Mouse (Mus musculus) MEL (cell line): Measurements from ENCODE around the gene Eftud2. TPM values are rescaled to one million over a fixed set of nuclear protein-coding genes. Genes with fewer than 3 reads are reported as not detected.

Experiments used
- DNase-seq: peaks from one replicate; pipeline ENCODE4 v3.0.0; 2011; ENCODE audit warnings: low read depth, low spot score
- H3K27ac ChIP-seq: 2 replicates; pipeline ENCODE4 v1.5.1; 2012; ENCODE audit warnings: low read depth, mild to moderate bottlenecking, control low read depth, low read length, moderate library complexity; ENCODE audit not compliant: control insufficient read depth
- H3K27me3 ChIP-seq, 2 experiments: fragments of 150-350 bp in 1 of 2; sonication (generic) in 1 of 2; 2 replicates each; pipeline ENCODE4 v1.6.1; 2012; ENCODE audit warnings: low read length in 2 of 2, mild to moderate bottlenecking in 2 of 2, improper control_type of control experiment in 1 of 2, moderate library complexity in 1 of 2; ENCODE audit not compliant: insufficient read depth in 2 of 2, control insufficient read depth in 1 of 2
- H3K36me3 ChIP-seq, 2 experiments: 2 replicates each; pipeline ENCODE4 v1.6.1; 2012 to 2014; ENCODE audit warnings: low read length in 2 of 2, improper control_type of control experiment in 1 of 2, inconsistent platforms in 1 of 2, mild to moderate bottlenecking in 1 of 2; ENCODE audit not compliant: insufficient read depth in 2 of 2, control insufficient read depth in 1 of 2
- H3K4me1 ChIP-seq, 2 experiments: fragments of 150-350 bp in 1 of 2; sonication (generic) in 1 of 2; 2 replicates each; pipeline ENCODE4 v1.6.1; 2012; ENCODE audit warnings: low read length in 2 of 2, improper control_type of control experiment in 1 of 2, mild to moderate bottlenecking in 1 of 2; ENCODE audit not compliant: insufficient read depth in 2 of 2, control insufficient read depth in 1 of 2
- H3K4me3 ChIP-seq, 2 experiments: fragments of 150-350 bp in 1 of 2; sonication (generic) in 1 of 2; 2 replicates each; pipeline ENCODE4 v1.5.1; 2012; ENCODE audit warnings: low read depth in 2 of 2, low read length in 2 of 2, mild to moderate bottlenecking in 2 of 2, moderate library complexity in 2 of 2, control low read depth in 1 of 2, improper control_type of control experiment in 1 of 2; ENCODE audit not compliant: control insufficient read depth in 1 of 2, insufficient read depth in 1 of 2
- H3K79me2 ChIP-seq: 2 replicates; pipeline ENCODE4 v1.6.1; 2012; ENCODE audit warnings: mild to moderate bottlenecking, low read length, moderate library complexity; ENCODE audit not compliant: control insufficient read depth, poor library complexity, insufficient read depth
- H3K9ac ChIP-seq: 2 replicates; pipeline ENCODE4 v1.6.1; 2012; ENCODE audit warnings: low read depth, mild to moderate bottlenecking, control low read depth, low read length, moderate library complexity; ENCODE audit not compliant: control insufficient read depth, poor library complexity, severe bottlenecking
- H3K9me3 ChIP-seq: fragments of 150-350 bp; sonication (generic); replicated peaks from 2 replicates; pipeline ENCODE4 v1.6.1; 2012; ENCODE audit warnings: mild to moderate bottlenecking, low read length, improper control_type of control experiment, moderate library complexity; ENCODE audit not compliant: insufficient read depth
- BHLHE40 ChIP-seq: IDR thresholded peaks from 2 replicates; pipeline ENCODE4 v1.6.1; 2012; ENCODE audit warnings: low read depth, mild to moderate bottlenecking, inconsistent platforms, low read length, improper control_type of control experiment, borderline replicate concordance
- CHD1 ChIP-seq: IDR thresholded peaks from 2 replicates; pipeline ENCODE4 v1.6.1; 2012; ENCODE audit warnings: low read depth, mild to moderate bottlenecking, inconsistent platforms, low read length, improper control_type of control experiment
- CHD2 ChIP-seq: IDR thresholded peaks from 2 replicates; pipeline ENCODE4 v1.6.1; 2011; ENCODE audit warnings: low read length, improper control_type of control experiment
- CTCF ChIP-seq, 3 experiments: IDR thresholded peaks in 2 of 3; conservative IDR thresholded peaks in 1 of 3; 2 replicates each; pipeline ENCODE4 v1.5.1; 2011 to 2012; ENCODE audit warnings: low read length in 3 of 3, low read depth in 2 of 3, mild to moderate bottlenecking in 2 of 3, improper control_type of control experiment in 1 of 3, inconsistent platforms in 1 of 3, mixed read lengths in 1 of 3, moderate library complexity in 1 of 3; ENCODE audit not compliant: control insufficient read depth in 1 of 3, insufficient read depth in 1 of 3, poor library complexity in 1 of 3, severe bottlenecking in 1 of 3
- ELF1 ChIP-seq: IDR thresholded peaks from 2 replicates; pipeline ENCODE4 v1.6.1; 2014; ENCODE audit warnings: low read depth, mild to moderate bottlenecking, inconsistent platforms, low read length, improper control_type of control experiment, moderate library complexity
- ETS1 ChIP-seq: IDR thresholded peaks from 2 replicates; pipeline ENCODE4 v1.6.1; 2012; ENCODE audit warnings: low read depth, mild to moderate bottlenecking, inconsistent platforms, low read length, improper control_type of control experiment, moderate library complexity
- HCFC1 ChIP-seq: IDR thresholded peaks from 2 replicates; pipeline ENCODE4 v1.6.1; 2012; ENCODE audit warnings: low read depth, mild to moderate bottlenecking, inconsistent platforms, low read length, improper control_type of control experiment, moderate library complexity
- JUND ChIP-seq: IDR thresholded peaks from 2 replicates; pipeline ENCODE4 v1.6.1; 2011; ENCODE audit warnings: low read depth, mild to moderate bottlenecking, improper control_type of control experiment, low read length
- MAFK ChIP-seq: IDR thresholded peaks from 2 replicates; pipeline ENCODE4 v1.6.1; 2011; ENCODE audit warnings: low read depth, mild to moderate bottlenecking, low read length, improper control_type of control experiment, borderline replicate concordance
- MAZ ChIP-seq: IDR thresholded peaks from 2 replicates; pipeline ENCODE4 v1.6.1; 2012; ENCODE audit warnings: low read depth, mild to moderate bottlenecking, inconsistent platforms, low read length, improper control_type of control experiment
- MEF2A ChIP-seq: IDR thresholded peaks from 2 replicates; pipeline ENCODE4 v1.6.1; 2014; ENCODE audit warnings: low read depth, mild to moderate bottlenecking, inconsistent platforms, low read length, improper control_type of control experiment; ENCODE audit not compliant: poor library complexity, insufficient replicate concordance, severe bottlenecking; ENCODE audit errors: extremely low read depth
- MXI1 ChIP-seq: IDR thresholded peaks from 2 replicates; pipeline ENCODE4 v1.6.1; 2011; ENCODE audit warnings: mild to moderate bottlenecking, low read depth, low read length, improper control_type of control experiment
- MYC ChIP-seq: IDR thresholded peaks from 2 replicates; pipeline ENCODE4 v1.6.1; 2011; ENCODE audit warnings: low read depth, mild to moderate bottlenecking, low read length, improper control_type of control experiment, moderate library complexity
- NRF1 ChIP-seq: IDR thresholded peaks from 2 replicates; pipeline ENCODE4 v1.6.1; 2014; ENCODE audit warnings: low read depth, mild to moderate bottlenecking, inconsistent platforms, low read length, improper control_type of control experiment, moderate library complexity; ENCODE audit not compliant: poor library complexity, insufficient read depth, severe bottlenecking
- POLR2A ChIP-seq, 2 experiments: IDR thresholded peaks; 2 replicates each; pipeline ENCODE4 v1.6.1; 2011 to 2012; ENCODE audit warnings: low read length in 2 of 2, mild to moderate bottlenecking in 2 of 2, control low read depth in 1 of 2, improper control_type of control experiment in 1 of 2, low read depth in 1 of 2, moderate library complexity in 1 of 2; ENCODE audit not compliant: control insufficient read depth in 1 of 2, insufficient read depth in 1 of 2, poor library complexity in 1 of 2
- POLR2AphosphoS2 ChIP-seq: IDR thresholded peaks from 2 replicates; pipeline ENCODE4 v1.6.1; 2011; ENCODE audit warnings: low read length, improper control_type of control experiment
- RCOR1 ChIP-seq: IDR thresholded peaks from 2 replicates; pipeline ENCODE4 v1.6.1; 2012; ENCODE audit warnings: low read depth, mild to moderate bottlenecking, inconsistent platforms, low read length, improper control_type of control experiment
- SMC3 ChIP-seq: IDR thresholded peaks from 2 replicates; pipeline ENCODE4 v1.6.1; 2011; ENCODE audit warnings: low read depth, low read length, improper control_type of control experiment
- TAL1 ChIP-seq: IDR thresholded peaks from 2 replicates; pipeline ENCODE4 v1.6.1; 2012; ENCODE audit warnings: mild to moderate bottlenecking, inconsistent platforms, low read length, moderate library complexity, mixed read lengths
- TBP ChIP-seq: IDR thresholded peaks from 2 replicates; pipeline ENCODE4 v1.8.0; 2011; ENCODE audit warnings: low read depth, low read length, improper control_type of control experiment
- TCF12 ChIP-seq: IDR thresholded peaks from 2 replicates; pipeline ENCODE4 v1.6.1; 2014; ENCODE audit warnings: low read depth, mild to moderate bottlenecking, inconsistent platforms, low read length, improper control_type of control experiment, moderate library complexity
- UBTF ChIP-seq: IDR thresholded peaks from 2 replicates; pipeline ENCODE4 v1.6.1; 2012; ENCODE audit warnings: low read depth, mild to moderate bottlenecking, inconsistent platforms, low read length, improper control_type of control experiment, moderate library complexity, borderline replicate concordance; ENCODE audit not compliant: insufficient read depth
- USF1 ChIP-seq: IDR thresholded peaks from 2 replicates; pipeline ENCODE4 v1.6.1; 2014; ENCODE audit warnings: low read depth, mild to moderate bottlenecking, inconsistent platforms, low read length, improper control_type of control experiment, moderate library complexity
- USF2 ChIP-seq, 2 experiments: IDR thresholded peaks; 2 replicates each; pipeline ENCODE4 v1.6.1; 2011 to 2012; ENCODE audit warnings: improper control_type of control experiment in 2 of 2, low read length in 2 of 2, borderline replicate concordance in 1 of 2, inconsistent platforms in 1 of 2, low read depth in 1 of 2, mild to moderate bottlenecking in 1 of 2; ENCODE audit not compliant: insufficient read depth in 1 of 2
- ZC3H11A ChIP-seq: IDR thresholded peaks from 2 replicates; pipeline ENCODE4 v1.6.1; 2012; ENCODE audit warnings: low read depth, mild to moderate bottlenecking, inconsistent platforms, low read length, improper control_type of control experiment
- ZMIZ1 ChIP-seq: IDR thresholded peaks from 2 replicates; pipeline ENCODE4 v1.6.1; 2012; ENCODE audit warnings: low read depth, mild to moderate bottlenecking, inconsistent platforms, low read length, improper control_type of control experiment, moderate library complexity
- ZNF384 ChIP-seq: IDR thresholded peaks from 2 replicates; pipeline ENCODE4 v1.6.1; 2012; ENCODE audit warnings: low read depth, mild to moderate bottlenecking, inconsistent platforms, low read length, improper control_type of control experiment
- polyA plus RNA-seq, 2 experiments: library from polyadenylated mRNA; stranded (reverse) in 1 of 2; unstranded in 1 of 2; fragments of >175 nt in 1 of 2; fragments of >200 nt in 1 of 2; gene quantifications; 2 replicates each; pipeline versions ENCODE4 v1.2.1 to v1.2.4; 2012; ENCODE audit warnings: low replicate concordance in 2 of 2, low read depth in 1 of 2; ENCODE audit not compliant: insufficient read length in 2 of 2, insufficient read depth in 1 of 2, missing spikeins in 1 of 2
- total RNA-seq: library from RNA; depleted of rRNA; stranded (reverse); fragments of 300-350 nt; gene quantifications from 2 replicates; pipeline ENCODE4 v1.2.3, GENCODE M21; 2012

The Eftud2 gene
- total and polyA plus RNA-seq, 3 experiments, result 261 to 1,215 (median 424) TPM

DNA sequence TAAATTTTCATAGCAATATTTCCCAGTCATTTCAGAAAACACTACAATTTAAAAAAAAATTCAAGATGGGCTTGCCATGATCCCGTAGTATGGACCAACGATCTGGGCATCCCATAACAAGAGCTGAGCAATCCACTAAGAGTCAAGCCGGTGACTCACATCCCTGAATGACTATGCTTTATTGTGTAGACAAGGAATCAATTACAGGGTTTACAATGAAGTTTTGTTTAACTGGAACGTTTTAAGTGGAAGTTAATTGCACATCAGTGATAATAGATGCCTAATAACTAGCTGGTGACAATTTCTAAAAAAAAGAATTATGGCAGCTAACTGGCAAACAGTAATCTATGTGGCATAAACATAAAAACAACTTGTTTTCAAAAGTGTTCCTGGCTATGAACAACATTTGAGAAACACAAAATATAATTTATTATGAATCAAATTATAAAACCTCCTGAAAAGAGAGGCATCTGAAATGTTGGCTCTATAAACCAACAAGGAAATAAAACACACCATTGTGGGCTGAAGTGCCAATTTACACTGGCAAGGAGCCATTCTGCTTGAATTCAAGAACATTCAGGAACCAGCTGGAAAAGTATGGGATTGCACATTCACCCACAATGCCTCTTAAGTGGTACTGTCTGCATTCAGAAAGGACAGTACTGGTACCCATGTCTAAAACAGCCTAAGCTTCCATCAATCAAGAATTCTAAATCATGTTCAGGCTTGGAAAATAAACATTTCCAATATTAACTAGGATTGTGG lies 69.9 kb downstream of the Eftud2 start:
- no peak for DNase-seq
- H3K79me2 ChIP-seq, result no peaks in the 10 kb centered on the region
- H3K9me3 ChIP-seq, result no peaks in the 10 kb centered on the region
- no peak for TF ChIP-seq ETS1
- TF ChIP-seq NRF1, result no peak
- no peak for TF ChIP-seq HCFC1
- TF ChIP-seq SMC3, result no peak
- TF ChIP-seq TAL1, result no peak
- no peak for TF ChIP-seq TBP
- TF ChIP-seq POLR2A (IDR thresholded peaks at IDR 0.05; ENCODE audit: control insufficient read depth in 1 of 2, insufficient read depth in 1 of 2, low read depth in 1 of 2, low read length in 2 of 2, poor library complexity in 1 of 2), result no peak
- no peak for TF ChIP-seq TCF12
- TF ChIP-seq RCOR1, result no peak
- no peak for TF ChIP-seq ZNF384
- no peak for TF ChIP-seq MAFK
- TF ChIP-seq USF2 (IDR thresholded peaks at IDR 0.05; ENCODE audit: borderline replicate concordance in 1 of 2, insufficient read depth in 1 of 2, low read depth in 1 of 2, low read length in 2 of 2), result no peak
- TF ChIP-seq MEF2A, result no peak
- no peak for TF ChIP-seq MYC
- TF ChIP-seq CHD1, result no peak
- H3K9ac ChIP-seq, result no peak overlapping the region
- no peak overlapping the region for H3K27ac ChIP-seq
- H3K27me3 ChIP-seq, result peaks cover 20 to 49% of the 10 kb centered on the region in 2 experiments
- H3K4me3 ChIP-seq, result no peak overlapping the region
- H3K4me1 ChIP-seq, result no peaks in the 10 kb centered on the region
- no peaks in the 10 kb centered on the region for H3K36me3 ChIP-seq

DNA sequence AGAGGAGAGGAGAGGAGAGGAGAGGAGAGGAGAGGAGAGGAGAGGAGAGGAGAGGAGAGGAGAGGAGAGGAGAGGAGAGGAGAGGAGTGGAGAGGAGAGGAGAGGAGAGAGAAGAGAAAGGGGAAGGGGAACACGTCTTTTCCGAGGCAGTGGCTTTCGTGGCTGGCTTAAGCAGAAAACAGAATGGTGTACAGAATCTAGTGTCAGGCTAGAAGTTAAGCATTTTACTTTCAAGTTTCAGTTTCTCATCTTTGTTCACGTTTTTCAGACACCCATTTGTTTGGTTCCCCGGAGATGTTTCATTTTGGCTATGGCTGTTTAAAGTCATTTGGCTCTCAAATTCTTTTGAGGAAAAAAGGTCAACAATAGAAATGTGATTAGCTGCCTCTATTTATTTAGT lies 72.5 kb downstream of the Eftud2 start:
- no peaks in the 10 kb centered on the region for H3K9me3 ChIP-seq
- DNase-seq, result no peak
- no peaks in the 10 kb centered on the region for H3K79me2 ChIP-seq
- H3K4me1 ChIP-seq, result no peaks in the 10 kb centered on the region
- no peaks in the 10 kb centered on the region for H3K36me3 ChIP-seq
- no peak overlapping the region for H3K27ac ChIP-seq
- no peak overlapping the region for H3K9ac ChIP-seq
- TF ChIP-seq TAL1, result no peak
- no peak for TF ChIP-seq USF2 (IDR thresholded peaks at IDR 0.05; ENCODE audit: borderline replicate concordance in 1 of 2, insufficient read depth in 1 of 2, low read depth in 1 of 2, low read length in 2 of 2)
- TF ChIP-seq JUND, result no peak
- no peak for TF ChIP-seq ZMIZ1
- no peak for TF ChIP-seq BHLHE40
- TF ChIP-seq UBTF, result no peak
- no peak for TF ChIP-seq MAFK
- TF ChIP-seq POLR2A (IDR thresholded peaks at IDR 0.05; ENCODE audit: control insufficient read depth in 1 of 2, insufficient read depth in 1 of 2, low read depth in 1 of 2, low read length in 2 of 2, poor library complexity in 1 of 2), result no peak
- no peak for TF ChIP-seq CTCF (IDR thresholded peaks at IDR 0.05 in 2 of 3, conservative IDR thresholded peaks at IDR 0.05 in 1 of 3; ENCODE audit: control insufficient read depth in 1 of 3, insufficient read depth in 1 of 3, low read depth in 2 of 3, low read length in 3 of 3, poor library complexity in 1 of 3, severe bottlenecking in 1 of 3)
- no peak for TF ChIP-seq ELF1
- no peak for TF ChIP-seq CHD2
- TF ChIP-seq SMC3, result no peak
- no peak for TF ChIP-seq MXI1
- no peak for TF ChIP-seq USF1
- no peak for TF ChIP-seq ZC3H11A
- TF ChIP-seq CHD1, result no peak
- TF ChIP-seq POLR2AphosphoS2, result no peak
- no peak for TF ChIP-seq ZNF384
- no peak for TF ChIP-seq MAZ
- no peak overlapping the region for H3K4me3 ChIP-seq
- H3K27me3 ChIP-seq, result peaks cover 26 to 52% of the 10 kb centered on the region in 2 experiments
